Mouse (Mus musculus) MN1 (cell line): ENCODE measurements around the gene Gm28036.

Experiments
- DNase-seq: peaks from one replicate; pipeline ENCODE4 v3.0.0-alpha.2; 2016; ENCODE audit warnings: low spot score

Gm28036 gene

DNA sequence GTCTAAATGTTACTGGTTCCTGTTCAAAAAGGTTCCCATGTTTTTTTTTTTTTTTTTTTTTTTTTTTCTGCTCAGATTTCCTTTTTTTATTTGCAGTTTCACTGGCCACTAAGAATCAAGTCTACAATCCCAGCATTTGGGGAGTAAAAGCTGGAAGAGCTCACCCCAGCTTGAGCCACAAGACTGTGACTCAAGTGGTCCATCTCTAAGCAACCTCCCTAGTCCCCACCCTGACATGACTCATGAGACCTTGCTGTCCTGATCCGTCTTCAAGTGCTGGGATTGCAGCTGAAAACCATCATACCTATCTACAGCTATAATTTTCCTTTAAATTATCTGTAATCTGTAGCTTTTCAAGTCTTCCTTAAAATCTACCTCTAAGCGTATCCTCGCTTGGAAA, 42.4 kb downstream of the Gm28036 start:
- no peak for DNase-seq

- no peak for DNase-seq
Measured at GRCm38 (mm10) chr2:156080391-156080790, 46.5 kb downstream of the Gm28036 start.

- DNase-seq, result no peak
Measured at GRCm38 (mm10) chr2:156079674-156080073, 47.2 kb downstream of the Gm28036 start.

DNA sequence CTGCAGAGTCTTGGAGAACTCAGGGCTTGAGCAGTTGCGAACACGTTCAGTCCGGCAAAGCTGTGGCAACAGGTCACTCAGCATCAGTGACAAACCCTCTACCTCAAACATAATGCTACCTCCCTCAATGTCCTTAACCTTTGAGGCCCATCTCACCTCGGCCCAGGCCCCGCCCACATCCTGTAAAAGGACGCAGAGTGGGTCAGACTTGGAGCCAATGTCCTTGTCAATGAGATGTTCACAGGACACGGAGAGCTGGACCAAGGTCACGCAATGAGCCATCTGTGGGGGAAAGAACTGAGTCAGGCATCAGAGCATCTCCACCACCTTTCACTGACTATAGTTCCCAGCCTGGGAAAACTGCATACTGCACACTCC, 47.7 kb downstream of the Gm28036 start:
- no peak for DNase-seq

DNA sequence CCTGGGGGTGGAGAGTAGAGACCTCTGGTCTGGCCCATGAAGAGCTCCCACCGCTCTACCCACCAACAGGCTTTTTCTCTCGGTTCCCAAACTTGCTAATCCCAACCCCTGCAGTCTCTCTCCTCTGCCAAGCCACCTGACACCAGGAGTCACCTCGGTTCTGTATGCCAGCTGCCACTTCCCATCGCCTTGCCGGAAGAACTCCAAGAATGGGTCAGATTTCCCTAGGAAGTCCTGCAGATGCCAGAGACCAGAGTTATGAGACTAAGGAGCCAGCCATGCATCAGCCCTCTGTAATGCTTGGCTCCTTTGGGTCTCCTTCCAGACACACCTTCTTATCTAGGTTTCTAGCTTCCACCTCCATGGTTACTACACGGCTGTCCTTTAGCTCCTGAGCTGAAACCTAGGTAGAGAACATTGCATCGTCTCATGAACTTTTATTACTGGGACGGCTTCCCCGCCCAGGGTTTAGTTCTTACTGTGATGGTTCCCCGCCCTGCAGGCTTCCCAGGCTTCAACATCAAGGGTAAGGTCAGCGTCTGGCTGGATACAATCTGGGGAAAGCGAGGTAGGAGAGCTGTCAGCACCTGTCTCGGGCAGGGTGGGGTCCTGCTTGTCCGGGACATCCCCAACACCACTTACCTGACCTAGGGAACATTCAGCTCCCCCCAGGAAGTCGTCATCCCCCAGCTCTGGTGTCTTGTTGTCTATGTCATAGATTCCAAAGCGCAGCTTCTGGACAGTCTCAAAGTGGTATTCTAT, 48.3 kb downstream of the Gm28036 start:
- DNase-seq, result no peak

DNA sequence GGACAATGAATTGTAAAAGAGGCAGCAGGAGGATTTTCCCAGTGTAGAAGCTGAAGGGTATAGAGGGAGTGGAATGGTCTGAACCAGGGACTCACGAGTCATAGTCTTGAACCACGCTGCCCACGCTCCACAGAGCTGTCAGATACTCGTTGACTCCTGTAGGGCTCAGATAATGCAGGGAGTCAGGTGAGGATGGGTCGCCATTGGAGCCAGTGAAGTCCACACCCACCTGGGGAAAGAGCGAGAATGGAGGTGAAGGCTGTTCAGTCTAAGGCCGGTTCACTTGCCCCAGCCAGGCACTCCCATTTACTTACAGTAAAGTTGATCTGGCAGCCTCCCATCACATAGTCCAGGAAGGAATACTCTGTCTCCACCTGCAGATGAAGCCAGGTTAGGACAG, 49.4 kb downstream of the Gm28036 start:
- no peak for DNase-seq

DNA sequence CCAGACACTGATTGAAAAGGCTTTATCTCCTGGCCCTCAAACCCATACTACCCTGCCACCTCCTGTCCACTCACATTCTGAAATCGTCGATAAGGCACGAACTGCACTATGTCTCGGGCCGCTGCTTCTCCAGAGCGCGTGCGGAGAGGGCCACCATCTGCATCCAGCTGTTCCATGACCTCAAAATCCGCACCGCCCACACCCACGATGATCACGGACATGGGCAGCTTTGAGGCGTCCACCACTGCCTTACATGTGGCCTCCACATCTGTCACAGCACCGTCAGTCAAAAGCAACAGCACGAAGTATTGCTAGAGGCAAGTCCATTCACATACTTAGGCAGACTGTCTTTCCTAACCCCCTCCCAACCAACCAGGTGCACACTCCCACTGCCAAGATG, 53.2 kb downstream of the Gm28036 start:
- no peak for DNase-seq

GRCm38 (mm10) chr2:156071236-156071635, 55.7 kb downstream of the Gm28036 start:
- DNase-seq, result no peak

DNA sequence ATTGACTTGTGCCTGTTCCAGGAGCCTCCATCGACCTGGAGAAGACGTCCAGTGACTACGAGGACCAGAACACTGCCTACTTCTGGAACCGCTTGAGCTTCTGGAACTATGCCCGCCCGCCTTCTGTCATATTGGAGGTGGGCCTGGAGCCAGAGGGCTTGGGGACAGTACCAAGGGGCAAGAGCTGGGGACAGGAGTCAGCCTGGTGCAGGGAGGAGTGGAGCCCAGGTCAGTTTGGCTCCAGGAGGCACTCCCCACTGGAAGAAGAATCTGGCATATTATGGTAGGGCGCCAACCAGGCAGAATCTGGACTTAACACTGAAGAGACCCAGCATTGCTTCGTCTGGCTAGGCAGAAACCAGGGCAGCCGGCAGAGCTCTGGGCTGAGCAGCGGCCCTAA, 59.0 kb downstream of the Gm28036 start:
- no peak for DNase-seq

DNA sequence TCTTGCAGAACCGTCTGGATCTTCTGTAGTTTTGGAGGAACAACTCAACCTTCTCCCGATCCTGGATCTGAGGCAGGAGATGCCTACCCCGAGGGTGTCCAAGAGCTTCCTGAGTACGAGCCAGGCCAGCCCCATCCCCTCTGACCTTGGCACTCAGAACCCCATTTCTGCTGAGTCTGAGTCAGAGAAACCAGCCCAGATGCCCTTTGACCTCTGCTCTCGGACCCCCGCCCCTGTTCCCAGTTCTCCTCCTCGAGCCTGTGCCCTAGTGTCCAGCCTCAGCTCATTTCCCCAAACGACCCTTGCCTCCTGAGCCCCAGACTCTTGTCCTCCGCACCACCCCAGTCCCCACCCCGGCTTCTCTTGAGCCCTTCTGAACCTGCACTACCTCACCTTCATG, 60.8 kb downstream of the Gm28036 start:
- DNase-seq, result no peak

GRCm38 (mm10) chr2:156065099-156066041, 61.5 kb downstream of the Gm28036 start, which contains the start of gene Spag4:
TSS of gene Spag4 (plus strand) at chr2:156065175.
- peak; percentile 77 for DNase-seq

DNA sequence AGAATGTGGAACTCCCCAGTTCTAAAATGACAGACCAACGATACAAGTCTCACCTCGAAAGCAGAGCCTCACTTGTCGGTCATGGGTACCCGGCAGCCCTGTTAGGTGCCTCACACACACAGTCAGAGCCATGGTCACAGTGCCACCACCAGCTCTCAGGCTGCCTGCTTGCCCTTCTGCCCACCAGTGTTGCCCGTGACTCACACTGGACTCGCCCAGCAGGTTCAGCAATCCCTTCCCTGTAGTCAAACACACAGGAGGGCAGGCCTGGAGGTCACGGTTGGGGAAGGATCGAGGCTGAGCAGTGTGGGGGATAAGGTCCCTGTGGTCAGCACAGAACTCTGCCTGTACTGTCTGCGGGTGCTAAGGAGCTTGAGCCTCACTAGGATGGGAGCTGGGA, 74.1 kb downstream of the Gm28036 start, which contains the start of gene Fer1l4:
Gene Fer1l4 (minus strand): TSS at position 132 of the 400 bp plus-strand sequence.
- no peak for DNase-seq

DNA sequence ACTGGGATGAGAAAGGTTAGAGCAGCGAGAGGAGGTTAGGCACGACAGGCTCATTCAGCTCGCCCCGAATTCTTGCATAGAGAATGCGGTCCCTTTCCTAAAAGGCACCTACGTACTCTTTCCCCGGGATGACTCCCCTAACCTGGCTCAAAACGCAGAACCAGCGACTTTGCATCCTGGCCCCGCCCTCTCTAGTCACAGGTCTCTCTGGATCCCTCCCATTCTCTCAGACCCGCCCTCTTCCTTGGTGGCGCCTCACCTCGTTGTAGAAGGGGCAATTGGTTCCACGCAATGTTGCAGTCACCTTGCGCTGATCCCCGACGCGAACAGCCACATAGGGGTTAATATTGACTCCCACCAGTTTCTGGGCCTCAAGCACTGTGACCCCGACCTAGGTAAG, 79.0 kb downstream of the Gm28036 start:
- DNase-seq, result no peak

- DNase-seq, result no peak
Measured at GRCm38 (mm10) chr2:156042903-156043302, 84.0 kb downstream of the Gm28036 start.

DNA sequence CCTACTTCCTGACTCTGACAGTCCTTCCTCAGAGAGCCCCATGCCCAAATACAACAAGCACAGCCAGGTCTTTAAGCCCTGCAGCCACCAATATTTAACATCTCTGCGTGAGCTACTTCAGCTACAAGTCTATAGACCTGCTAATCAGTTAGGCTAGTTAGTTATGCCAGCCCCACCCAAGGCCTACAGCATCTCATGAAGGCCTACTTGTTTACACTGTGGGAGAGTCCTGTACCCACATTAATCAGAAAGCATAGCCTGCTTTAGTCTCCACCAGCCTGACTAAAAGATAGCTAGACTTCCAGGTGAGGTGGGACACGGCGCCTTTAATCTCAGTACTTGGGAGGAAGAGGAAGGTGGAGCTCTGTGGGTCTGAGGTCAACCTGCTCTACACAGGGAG, 87.5 kb downstream of the Gm28036 start:
- no peak for DNase-seq

GRCm38 (mm10) chr2:156025482-156025881, 101.4 kb downstream of the Gm28036 start:
- no peak for DNase-seq
